Mouse (Mus musculus) bone marrow, adult 2 months (tissue): ENCODE measurements at regions not wholly inside any gene's neighbourhood (a gene's known extent, or its start where the extent isn't known, plus 50 kb on each side); places are given as distances from the start of the nearest gene placed in this dataset.

Experiments used
- CTCF ChIP-seq: fragments of 200-500 bp; IDR thresholded peaks from 2 replicates; pipeline ENCODE4 v1.5.1; 2011; ENCODE audit warnings: low read length, control low read depth; ENCODE audit not compliant: control insufficient read depth, insufficient read depth
- POLR2A ChIP-seq: fragments of 200-500 bp; IDR thresholded peaks from 2 replicates; pipeline ENCODE4 v1.6.1; 2011; ENCODE audit warnings: low read depth, mild to moderate bottlenecking, control low read depth, low read length, borderline replicate concordance; ENCODE audit not compliant: control insufficient read depth

DNA sequence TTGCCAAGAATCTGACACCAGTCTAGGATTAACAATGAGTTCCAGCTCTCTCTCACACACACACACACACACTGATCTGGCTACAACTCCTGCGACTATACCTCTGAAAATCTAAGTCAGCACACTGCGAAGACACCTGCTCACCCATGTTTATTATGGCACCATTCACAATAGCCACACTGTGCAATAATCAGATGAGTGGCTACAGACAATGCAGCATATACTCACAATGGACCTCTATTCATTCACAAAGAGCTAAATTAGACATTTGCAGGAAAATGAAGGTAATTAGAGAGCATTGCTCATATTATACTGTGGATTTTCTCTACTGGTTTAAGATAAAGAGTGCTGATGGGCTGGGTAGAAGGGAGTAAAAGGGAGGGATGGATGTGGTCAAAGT is 116.3 kb downstream of the Rbm46 start:
- TF ChIP-seq POLR2A = no peak
- TF ChIP-seq CTCF = no peak
